Mouse (Mus musculus) embryonic facial prominence, embryonic 14.5 days (tissue): Measurements from ENCODE around the gene 4833427G06Rik. TPM values are rescaled to one million over a fixed set of nuclear protein-coding genes. Genes with fewer than 3 reads are reported as not detected.
"Not testable (repeated sequence)": the region's sequence is repeated elsewhere in the genome, so short reads cannot be mapped to it uniquely, and the experiment has no call there.

Experiments
- ATAC-seq: fragments of 200-750 bp; cut with Nextera tagmentation; 2 replicates; pipeline ENCODE4 v1.8.0; 2017; ENCODE audit warnings: low read depth, moderate number of reproducible peaks, moderate TSS enrichment
- DNase-seq: peaks from one replicate; pipeline ENCODE4 v3.0.0-alpha.2; 2015; ENCODE audit warnings: low spot score
- H3K27ac ChIP-seq: fragments of 300-500 bp; sonication (generic); replicated peaks from 2 replicates; pipeline ENCODE4 v1.5.1; 2014; ENCODE audit warnings: low read depth, mild to moderate bottlenecking, low read length, moderate library complexity
- H3K27me3 ChIP-seq: fragments of 300-500 bp; sonication (generic); replicated peaks from 2 replicates; pipeline ENCODE4 v1.6.1; 2014; ENCODE audit warnings: low read length; ENCODE audit not compliant: control insufficient read depth, insufficient read depth
- H3K36me3 ChIP-seq: fragments of 300-500 bp; sonication (generic); 2 replicates; pipeline ENCODE4 v1.6.1; 2014; ENCODE audit warnings: low read length, mixed read lengths; ENCODE audit not compliant: control insufficient read depth, insufficient read depth
- H3K4me1 ChIP-seq: fragments of 300-500 bp; sonication (generic); 2 replicates; pipeline ENCODE4 v1.6.1; 2014; ENCODE audit warnings: antibody characterized with exemption, low read length; ENCODE audit not compliant: control insufficient read depth, insufficient read depth
- H3K4me2 ChIP-seq: fragments of 300-500 bp; sonication (generic); 2 replicates; pipeline ENCODE4 v1.6.1; 2014; ENCODE audit warnings: low read depth, mild to moderate bottlenecking, low read length, moderate library complexity, mixed read lengths
- H3K4me3 ChIP-seq: fragments of 300-500 bp; sonication (generic); 2 replicates; pipeline ENCODE4 v1.5.1; 2014; ENCODE audit warnings: low read depth, mild to moderate bottlenecking, low read length
- H3K9ac ChIP-seq: fragments of 300-500 bp; sonication (generic); 2 replicates; pipeline ENCODE4 v1.6.1; 2014; ENCODE audit warnings: low read depth, mild to moderate bottlenecking, low read length, moderate library complexity, mixed read lengths
- H3K9me3 ChIP-seq: fragments of 300-500 bp; sonication (generic); 2 replicates; pipeline ENCODE4 v1.6.1; 2016; ENCODE audit warnings: low read length; ENCODE audit not compliant: control insufficient read depth
- WGBS: fragments of 180-500 bp; shearing (Covaris S2); extraction: QIAGEN DNeasy Blood & Tissue Kit; methylation state at CpG from one replicate; pipeline ENCODE4 v1.1.7; 2014; 5-methylcytosine and 5-hydroxymethylcytosine counted together
- polyA plus RNA-seq: library from polyadenylated mRNA; unstranded; fragments of >200 nt; fragmentation: Nextera tagmentation; extraction: Ambion mirVana; gene quantifications from 2 replicates; pipeline ENCODE4 v1.2.1, GENCODE M21; 2014

The 4833427G06Rik gene
- polyA plus RNA-seq: 0.93 and 5.0 TPM in 2 replicates

DNA sequence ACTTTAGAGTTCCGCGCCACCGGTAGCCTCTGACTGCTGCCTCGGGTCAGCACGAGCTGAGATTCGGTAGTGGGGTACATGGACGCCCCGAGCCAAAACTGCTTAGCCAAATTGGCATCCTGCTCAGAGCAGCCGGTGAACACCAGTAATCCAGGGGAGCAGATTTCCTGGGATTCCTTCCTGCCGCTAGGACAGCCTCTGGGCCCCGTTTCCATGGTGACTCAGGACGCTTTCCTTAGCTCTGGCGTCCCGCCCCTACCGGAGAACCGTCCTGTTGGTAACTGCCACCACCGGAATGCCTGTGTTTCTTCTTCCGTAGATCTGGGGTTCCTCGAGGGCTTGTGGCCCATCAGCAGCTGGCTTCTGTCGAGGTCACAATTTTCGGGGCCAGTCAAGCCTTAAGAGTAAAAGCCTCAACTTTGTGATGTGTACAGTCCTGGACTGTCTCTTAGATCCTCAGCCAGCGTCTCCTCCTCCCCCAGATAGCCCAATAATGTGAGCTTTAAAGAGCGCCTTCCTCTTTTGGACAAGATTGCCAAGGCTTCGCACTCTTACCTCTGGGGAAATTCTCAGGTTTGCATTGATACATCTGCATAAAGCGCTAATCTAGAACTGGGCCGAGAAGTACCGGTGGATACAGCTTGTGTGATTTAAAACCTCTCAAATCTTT lies at the start of gene 4833427G06Rik:
Gene 4833427G06Rik (minus strand): TSS at position 323 of the 670 bp plus-strand sequence.
- ATAC-seq (peak; percentile 78), DNase-seq (peak; percentile 82)
- 10% methylated on average over 27 of the region's 27 CpGs for WGBS
- no peaks in the 10 kb centered on the region for H3K36me3 ChIP-seq
- no peaks in the 10 kb centered on the region for H3K9me3 ChIP-seq
- H3K9ac ChIP-seq: peak within 1 kb of the TSS; percentile 23
- H3K27me3 ChIP-seq: peaks cover 10% of the 10 kb centered on the region; the same call in 1 of the 2 replicates
- peak within 1 kb of the TSS; percentile 58 for H3K4me3 ChIP-seq
- peak within 1 kb of the TSS; percentile 100 for H3K4me2 ChIP-seq
- no peak within 1 kb of the TSS for H3K27ac ChIP-seq
- H3K4me1 ChIP-seq: peaks cover 11% of the 10 kb centered on the region; the same call in 1 of the 2 replicates

DNA sequence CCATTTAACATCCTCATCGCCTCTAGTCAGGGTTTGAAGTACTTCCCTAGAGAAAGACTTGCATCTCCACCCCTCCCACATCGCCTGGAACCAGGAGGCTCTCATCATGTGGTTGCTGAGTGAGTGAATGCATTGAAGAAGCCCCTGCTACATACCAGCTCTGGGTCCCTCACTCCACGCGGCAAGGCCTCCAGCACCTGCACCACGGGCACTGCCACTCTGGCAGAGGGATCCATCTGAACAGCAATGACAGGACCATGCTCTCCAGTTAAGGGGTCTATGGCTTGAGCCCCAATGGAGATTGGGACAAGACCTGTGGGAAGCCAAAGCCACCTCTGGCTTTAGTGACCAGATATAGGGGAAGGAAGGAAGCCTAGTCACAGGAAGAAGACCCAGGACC lies 45.4 kb upstream of the 4833427G06Rik start:
- ATAC-seq (no peak), DNase-seq (no peak)
- H3K4me1 ChIP-seq: peaks cover 14% of the 10 kb centered on the region
- H3K9ac ChIP-seq: no peak overlapping the region
- WGBS: 76% methylated on average over 5 of the region's 5 CpGs
- no peak overlapping the region for H3K4me2 ChIP-seq
- no peak overlapping the region for H3K4me3 ChIP-seq
- no peak overlapping the region for H3K27ac ChIP-seq
- no peaks in the 10 kb centered on the region for H3K27me3 ChIP-seq
- no peaks in the 10 kb centered on the region for H3K36me3 ChIP-seq
- no peaks in the 10 kb centered on the region for H3K9me3 ChIP-seq

DNA sequence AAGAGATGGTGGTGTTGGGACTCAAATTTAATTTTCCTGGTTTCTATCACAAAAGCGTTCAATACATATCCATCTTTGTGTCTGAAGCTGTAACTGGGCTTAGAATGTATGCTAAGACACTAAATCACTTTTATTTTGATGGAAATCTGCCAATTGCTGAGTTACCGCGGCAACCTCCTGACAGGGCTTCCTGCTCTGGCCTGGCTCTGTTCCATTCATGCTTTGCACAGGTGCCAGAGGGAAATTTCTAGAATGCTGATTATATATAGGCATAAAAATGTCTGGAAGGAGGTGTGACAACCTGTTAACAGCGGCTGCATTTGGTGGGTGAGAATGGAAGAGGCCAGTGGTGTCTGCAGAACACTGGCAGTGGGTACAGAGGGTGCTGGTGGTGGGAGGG lies 44.6 kb upstream of the 4833427G06Rik start:
- Histone ChIP-seq H3K9ac (no peak overlapping the region), H3K9me3 (no peaks in the 10 kb centered on the region), H3K4me2 (no peak overlapping the region), H3K36me3 (no peaks in the 10 kb centered on the region), H3K27me3 (no peaks in the 10 kb centered on the region), H3K4me3 (no peak overlapping the region), H3K4me1 (peaks cover 14% of the 10 kb centered on the region), H3K27ac (no peak overlapping the region)
- no peak for ATAC-seq
- WGBS: 53% methylated on average over 4 of the region's 4 CpGs
- DNase-seq: peak; percentile 77

DNA sequence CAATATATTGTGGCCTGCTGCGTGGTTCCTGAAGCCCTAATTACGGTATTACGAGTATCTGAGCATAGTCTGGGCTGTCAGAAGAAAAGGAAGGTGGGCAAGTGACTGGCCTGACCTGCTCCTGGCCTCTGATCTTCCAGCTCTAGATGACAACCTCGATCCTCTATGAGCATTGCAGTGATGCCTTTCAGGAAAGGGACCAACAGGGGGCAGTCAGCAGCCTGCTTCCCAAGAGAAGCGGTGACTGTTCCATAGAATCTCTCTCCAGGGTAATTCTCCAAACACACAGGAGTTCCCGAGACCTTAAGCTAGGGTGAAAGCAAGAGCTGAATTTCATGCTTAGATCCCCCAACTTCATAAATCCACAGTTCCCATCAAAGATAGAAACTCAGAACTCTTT lies 42.3 kb upstream of the 4833427G06Rik start:
- 60% methylated on average over 6 of the region's 6 CpGs for WGBS
- no peaks in the 10 kb centered on the region for H3K36me3 ChIP-seq
- ATAC-seq (no peak), DNase-seq (no peak)
- H3K27me3 ChIP-seq: no peaks in the 10 kb centered on the region
- H3K9ac ChIP-seq: no peak overlapping the region
- no peak overlapping the region for H3K4me2 ChIP-seq
- H3K4me3 ChIP-seq: no peak overlapping the region
- no peaks in the 10 kb centered on the region for H3K9me3 ChIP-seq
- H3K4me1 ChIP-seq: peaks cover 14% of the 10 kb centered on the region
- no peak overlapping the region for H3K27ac ChIP-seq

DNA sequence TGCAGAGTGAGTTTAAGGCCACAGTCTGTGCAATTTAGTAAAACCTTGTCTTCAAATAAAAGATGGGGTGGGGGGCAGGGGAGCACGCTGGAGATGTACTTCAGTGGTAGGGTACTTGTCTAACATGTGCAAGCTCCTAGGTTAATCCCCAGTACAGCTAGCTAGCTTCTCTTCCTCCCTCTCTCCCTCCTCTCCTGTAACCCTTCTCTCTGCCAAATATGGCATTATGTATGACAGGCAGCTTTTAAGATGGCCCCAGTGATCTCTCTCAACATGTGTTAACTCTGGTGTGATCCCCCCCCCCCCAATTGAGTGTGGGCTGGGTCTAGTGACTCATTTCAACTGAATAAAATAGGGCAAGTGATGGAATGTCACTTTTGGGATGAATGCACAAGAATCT lies 41.6 kb upstream of the 4833427G06Rik start:
- Histone ChIP-seq H3K27me3 (no peaks in the 10 kb centered on the region), H3K9me3 (no peaks in the 10 kb centered on the region), H3K9ac (no peak overlapping the region), H3K36me3 (no peaks in the 10 kb centered on the region), H3K4me2 (no peak overlapping the region), H3K27ac (no peak overlapping the region), H3K4me1 (peaks cover 14% of the 10 kb centered on the region), H3K4me3 (no peak overlapping the region)
- DNase-seq (no peak), ATAC-seq (no peak)
- WGBS: 90% methylated on average over 1 of the region's 1 CpGs

DNA sequence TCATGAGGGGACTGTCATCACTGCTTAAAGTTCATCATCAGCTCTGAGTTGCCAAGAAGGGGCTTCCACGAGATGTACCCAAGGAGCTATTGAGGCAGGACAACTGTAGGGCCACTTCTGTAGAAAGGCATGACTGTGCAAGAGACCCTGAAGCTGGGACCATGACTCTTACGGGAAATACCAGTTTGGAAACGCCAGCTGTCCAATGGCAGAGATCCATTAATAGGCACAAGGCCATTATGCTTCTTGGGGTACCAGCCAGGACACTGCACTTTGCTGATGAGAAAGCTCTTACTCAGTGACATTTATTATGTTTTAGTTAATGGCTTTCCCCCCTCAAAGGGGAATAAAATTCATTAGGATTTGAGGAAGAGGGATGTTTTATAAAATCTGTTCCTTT lies 38.8 kb upstream of the 4833427G06Rik start:
- ATAC-seq: no peak
- Histone ChIP-seq H3K27me3 (no peaks in the 10 kb centered on the region), H3K9ac (no peak overlapping the region), H3K9me3 (no peaks in the 10 kb centered on the region), H3K4me3 (no peak overlapping the region), H3K27ac (no peak overlapping the region), H3K4me1 (no peaks in the 10 kb centered on the region), H3K4me2 (no peak overlapping the region), H3K36me3 (no peaks in the 10 kb centered on the region)
- DNase-seq: no peak
- 85% methylated on average over 3 of the region's 3 CpGs for WGBS

DNA sequence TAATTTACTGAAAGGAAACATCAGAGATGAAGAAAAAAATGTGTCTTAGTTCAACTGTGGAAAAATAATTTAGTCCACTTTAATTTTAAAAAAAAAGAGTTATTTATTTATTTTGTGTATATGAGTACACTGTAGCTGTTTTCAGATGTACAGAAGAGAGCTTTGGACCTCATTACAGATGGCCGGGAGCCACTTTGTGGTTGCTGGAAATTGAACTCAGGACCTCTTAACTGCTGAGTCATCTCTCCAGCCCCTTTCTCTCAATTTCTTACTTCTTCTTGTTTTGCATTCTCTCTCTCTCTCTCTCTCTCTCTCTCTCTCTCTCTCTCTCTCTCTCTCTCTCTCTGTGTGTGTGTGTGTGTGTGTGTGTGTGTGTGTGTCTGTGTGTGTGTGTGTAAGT lies 37.5 kb upstream of the 4833427G06Rik start:
- not testable (repeated sequence) for H3K4me1 ChIP-seq, H3K27ac ChIP-seq, DNase-seq, H3K36me3 ChIP-seq, H3K9me3 ChIP-seq, H3K27me3 ChIP-seq, ATAC-seq, H3K9ac ChIP-seq, H3K4me2 ChIP-seq, H3K4me3 ChIP-seq
- 89% methylated on average over 1 of the region's 1 CpGs for WGBS

DNA sequence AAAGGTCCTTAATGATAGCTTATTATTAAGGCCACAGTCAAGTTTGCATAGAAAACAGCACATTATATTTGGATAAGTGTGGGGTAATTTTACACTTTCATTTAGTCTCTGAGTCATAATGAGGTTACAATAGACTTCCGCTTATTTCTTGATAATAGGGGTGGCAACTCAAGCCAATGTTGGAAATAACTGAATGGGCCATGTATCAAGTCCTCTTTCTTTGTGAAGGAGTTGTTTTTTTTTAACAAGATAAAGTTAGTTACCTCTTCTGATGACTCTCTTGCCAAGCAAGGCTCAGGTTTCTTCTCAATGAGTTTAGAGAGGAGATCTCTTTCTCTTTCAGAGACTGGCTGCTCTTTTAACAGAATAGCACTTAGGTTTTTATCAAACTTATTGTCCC lies 36.4 kb upstream of the 4833427G06Rik start:
- ATAC-seq (no peak), DNase-seq (no peak)
- no peak overlapping the region for H3K27ac ChIP-seq
- no peak overlapping the region for H3K4me2 ChIP-seq
- H3K9me3 ChIP-seq: no peaks in the 10 kb centered on the region
- no peaks in the 10 kb centered on the region for H3K4me1 ChIP-seq
- WGBS: 82% methylated on average over 1 of the region's 1 CpGs
- H3K9ac ChIP-seq: no peak overlapping the region
- no peaks in the 10 kb centered on the region for H3K27me3 ChIP-seq
- H3K36me3 ChIP-seq: no peaks in the 10 kb centered on the region
- H3K4me3 ChIP-seq: no peak overlapping the region

DNA sequence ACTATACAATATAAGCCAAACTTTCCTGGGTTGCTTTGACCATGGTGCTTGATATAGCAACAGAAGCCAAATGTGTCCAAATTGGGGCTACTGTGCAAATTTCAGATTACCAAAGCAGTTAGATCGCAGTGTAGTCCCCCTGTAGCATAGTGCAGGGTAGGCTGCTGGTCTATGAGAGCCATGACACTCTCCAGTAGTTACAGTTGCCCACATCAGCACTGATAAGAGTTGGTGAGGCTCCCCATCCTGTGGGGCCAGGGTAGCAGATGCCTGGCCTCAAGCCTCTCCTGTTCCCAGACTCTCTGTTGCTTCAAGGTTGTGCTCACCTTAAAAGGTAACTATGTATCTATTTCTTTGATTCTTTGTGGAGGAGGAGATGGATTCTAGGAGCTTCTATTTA lies 36.0 kb upstream of the 4833427G06Rik start:
- Histone ChIP-seq H3K9me3 (no peaks in the 10 kb centered on the region), H3K4me3 (no peak overlapping the region), H3K27ac (no peak overlapping the region), H3K4me2 (no peak overlapping the region), H3K36me3 (no peaks in the 10 kb centered on the region), H3K27me3 (no peaks in the 10 kb centered on the region), H3K9ac (no peak overlapping the region), H3K4me1 (no peaks in the 10 kb centered on the region)
- 84% methylated on average over 1 of the region's 1 CpGs for whole genome bisulfite sequencing
- ATAC-seq (no peak), DNase-seq (no peak)
